Mouse (Mus musculus) hindbrain, postnatal 0 days (tissue): ENCODE results near the gene Lsm2. TPM values are rescaled to one million over a fixed set of nuclear protein-coding genes. Genes with fewer than 3 reads are reported as not detected.

Experiments used
- ATAC-seq: fragments of 200-750 bp; cut with Nextera tagmentation; 2 replicates; pipeline ENCODE4 v1.8.0; 2017; ENCODE audit warnings: mild to moderate bottlenecking, moderate TSS enrichment, moderate library complexity
- DNase-seq: peaks from one replicate; pipeline ENCODE4 v3.0.0-alpha.2; 2015; ENCODE audit warnings: low spot score
- H3K27ac ChIP-seq: fragments of 300-500 bp; sonication (generic); 2 replicates; pipeline ENCODE4 v1.5.1; 2014; ENCODE audit warnings: mild to moderate bottlenecking
- H3K27me3 ChIP-seq: fragments of 300-500 bp; sonication (generic); 2 replicates; pipeline ENCODE4 v1.6.1; 2014; ENCODE audit warnings: low read length, mixed read lengths; ENCODE audit not compliant: insufficient read depth
- H3K36me3 ChIP-seq: fragments of 300-500 bp; sonication (generic); 2 replicates; pipeline ENCODE4 v1.6.1; 2014; ENCODE audit warnings: low read length, mixed read lengths; ENCODE audit not compliant: insufficient read depth
- H3K4me1 ChIP-seq: fragments of 300-500 bp; sonication (generic); 2 replicates; pipeline ENCODE4 v1.6.1; 2014; ENCODE audit warnings: antibody characterized with exemption, low read length, mixed read lengths; ENCODE audit not compliant: insufficient read depth
- H3K4me2 ChIP-seq: fragments of 300-500 bp; sonication (generic); 2 replicates; pipeline ENCODE4 v1.6.1; 2014; ENCODE audit warnings: low read depth, mild to moderate bottlenecking, low read length, moderate library complexity, mixed read lengths
- H3K4me3 ChIP-seq: fragments of 300-500 bp; sonication (generic); 2 replicates; pipeline ENCODE4 v1.5.1; 2014; ENCODE audit warnings: low read length
- H3K9ac ChIP-seq: fragments of 300-500 bp; sonication (generic); replicated peaks from 2 replicates; pipeline ENCODE4 v1.6.1; 2014; ENCODE audit warnings: mild to moderate bottlenecking, low read length, moderate library complexity, mixed read lengths
- H3K9me3 ChIP-seq: fragments of 300-500 bp; sonication (generic); 2 replicates; pipeline ENCODE4 v1.6.1; 2016; ENCODE audit warnings: low read length, mixed read lengths
- CTCF ChIP-seq: IDR thresholded peaks from 2 replicates; pipeline ENCODE4 v1.5.1; 2016; ENCODE audit warnings: antibody characterized with exemption, control low read depth, low read depth
- WGBS: fragments of 180-500 bp; shearing (Covaris S2); extraction: QIAGEN DNeasy Blood & Tissue Kit; methylation state at CpG from one replicate; pipeline ENCODE4 v1.1.7; 2014; 5-methylcytosine and 5-hydroxymethylcytosine counted together
- polyA plus RNA-seq: library from polyadenylated mRNA; unstranded; fragments of >200 nt; fragmentation: Nextera tagmentation; extraction: Ambion mirVana; gene quantifications from 2 replicates; pipeline ENCODE4 v1.2.1, GENCODE M21; 2015
- total RNA-seq: library from RNA; depleted of rRNA; stranded (reverse); fragments of >200 nt; gene quantifications from 2 replicates; pipeline ENCODE4 v1.2.3, GENCODE M21; 2014

Lsm2 gene
- total and polyA plus RNA-seq, 2 experiments from 2014 or later: 35.5 to 106 TPM

DNA sequence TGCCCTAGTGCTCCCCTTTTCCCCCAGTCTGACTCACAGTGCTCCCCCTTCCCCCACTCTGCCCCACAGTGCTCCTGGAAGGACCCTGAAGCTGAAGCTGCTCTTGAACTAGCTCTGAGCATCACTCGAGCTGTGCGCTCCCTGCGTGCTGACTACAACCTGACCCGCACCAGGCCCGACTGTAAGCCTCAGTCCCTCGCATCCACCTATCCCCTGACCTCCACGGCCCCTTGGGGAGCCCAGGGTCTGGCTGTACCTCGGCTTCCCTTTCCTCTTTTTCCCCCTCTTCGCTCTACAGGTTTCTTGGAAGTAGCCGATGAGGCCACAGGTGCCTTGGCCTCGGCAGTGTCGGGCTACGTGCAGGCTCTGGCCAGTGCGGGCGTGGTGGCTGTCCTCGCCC is 33.6 kb downstream of the Lsm2 start:
- no peaks in the 10 kb centered on the region for H3K27me3 ChIP-seq
- H3K27ac ChIP-seq: no peak overlapping the region
- H3K9me3 ChIP-seq: no peaks in the 10 kb centered on the region
- H3K4me1 ChIP-seq: no peaks in the 10 kb centered on the region
- WGBS: 93% methylated on average over 16 of the region's 16 CpGs
- H3K36me3 ChIP-seq: peaks cover 53% of the 10 kb centered on the region
- TF ChIP-seq CTCF: no peak
- no peak for DNase-seq
- H3K4me3 ChIP-seq: no peak overlapping the region
- ATAC-seq: no peak
- H3K9ac ChIP-seq: no peak overlapping the region
- H3K4me2 ChIP-seq: no peak overlapping the region

DNA sequence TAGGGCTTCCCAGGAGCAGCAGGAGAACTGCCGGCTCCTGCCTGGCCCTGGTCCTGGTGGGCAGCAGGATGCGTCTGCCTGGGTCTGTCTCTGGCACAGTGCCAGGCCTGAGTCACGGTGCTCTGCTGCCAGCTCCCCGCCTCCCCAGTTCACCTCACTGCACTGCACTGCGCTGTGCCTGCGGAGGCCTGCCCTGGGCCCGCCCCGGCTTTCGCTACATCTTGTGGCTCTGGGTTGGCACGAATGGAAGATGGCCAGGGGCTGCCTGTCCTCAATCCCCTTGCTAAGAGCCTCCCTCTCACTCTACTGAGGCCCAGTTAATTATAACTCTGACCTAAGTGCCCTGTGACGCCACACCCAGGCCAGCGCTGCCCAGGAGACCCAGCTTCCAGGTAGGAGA is 34.7 kb downstream of the Lsm2 start, which contains the start of gene Vwa7:
TSS of gene Vwa7 (plus strand) at position 204 of the 400 bp plus-strand sequence.
- peak; percentile 59 for ATAC-seq
- Histone ChIP-seq H3K4me2 (no peak within 1 kb of the TSS), H3K36me3 (peaks cover 43% of the 10 kb centered on the region), H3K9me3 (no peaks in the 10 kb centered on the region), H3K9ac (no peak within 1 kb of the TSS), H3K27ac (no peak within 1 kb of the TSS), H3K27me3 (no peaks in the 10 kb centered on the region), H3K4me1 (peaks cover 1% of the 10 kb centered on the region), H3K4me3 (no peak within 1 kb of the TSS)
- peak; percentile 78 for DNase-seq
- no peak for TF ChIP-seq CTCF
- WGBS: 37% methylated on average over 12 of the region's 12 CpGs

DNA sequence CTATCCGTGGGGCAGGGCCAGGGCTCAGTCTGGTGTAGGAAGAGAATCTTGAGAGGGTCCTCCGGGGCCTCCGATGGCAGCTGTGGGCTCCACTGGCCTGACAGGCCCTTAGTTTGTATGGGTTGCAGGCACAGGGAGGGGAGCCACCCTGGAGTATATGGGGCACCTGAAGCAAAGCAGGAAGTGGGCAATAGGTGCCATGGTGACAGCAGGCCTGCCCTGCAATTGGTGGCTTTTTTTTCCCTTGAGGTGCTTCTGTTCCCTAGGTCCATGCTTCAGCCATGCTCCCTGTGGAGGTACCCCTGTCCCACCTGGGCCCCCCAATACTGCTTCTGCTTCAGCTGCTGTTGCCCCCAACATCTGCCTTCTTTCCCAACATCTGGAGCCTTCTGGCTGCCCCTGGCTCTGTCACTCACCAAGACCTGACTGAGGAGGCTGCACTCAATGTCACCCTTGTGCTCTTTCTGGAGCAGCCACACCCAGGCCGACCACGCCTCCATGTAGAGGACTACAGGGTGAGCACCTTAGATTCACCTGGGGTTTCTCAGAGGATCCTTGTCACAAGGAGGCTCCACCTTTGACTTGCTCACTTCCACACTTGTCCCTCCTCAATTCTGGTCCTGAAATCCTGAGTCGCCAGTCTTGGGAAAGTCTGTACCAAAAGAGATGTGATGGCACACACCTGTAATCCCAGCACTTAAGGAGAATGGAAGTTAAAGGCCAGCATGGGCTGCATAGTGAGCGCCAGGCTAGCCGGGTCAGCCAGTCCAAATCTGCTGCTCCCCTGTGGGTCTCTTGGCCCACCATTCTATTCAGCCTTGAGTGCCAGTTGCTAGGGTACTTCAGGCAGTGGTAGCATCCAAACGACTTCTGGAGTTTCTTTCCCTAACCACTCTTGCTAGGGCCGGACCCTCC is 35.4 kb downstream of the Lsm2 start:
- H3K9me3 ChIP-seq: no peaks in the 10 kb centered on the region
- H3K9ac ChIP-seq: no peak overlapping the region
- peaks cover 36% of the 10 kb centered on the region for H3K36me3 ChIP-seq
- no peaks in the 10 kb centered on the region for H3K27me3 ChIP-seq
- H3K4me2 ChIP-seq: no peak overlapping the region
- no peak for TF ChIP-seq CTCF
- no peak overlapping the region for H3K4me3 ChIP-seq
- no peak for ATAC-seq
- peaks cover 6% of the 10 kb centered on the region for H3K4me1 ChIP-seq
- DNase-seq: no peak
- WGBS: 70% methylated on average over 10 of the region's 10 CpGs
- no peak overlapping the region for H3K27ac ChIP-seq

DNA sequence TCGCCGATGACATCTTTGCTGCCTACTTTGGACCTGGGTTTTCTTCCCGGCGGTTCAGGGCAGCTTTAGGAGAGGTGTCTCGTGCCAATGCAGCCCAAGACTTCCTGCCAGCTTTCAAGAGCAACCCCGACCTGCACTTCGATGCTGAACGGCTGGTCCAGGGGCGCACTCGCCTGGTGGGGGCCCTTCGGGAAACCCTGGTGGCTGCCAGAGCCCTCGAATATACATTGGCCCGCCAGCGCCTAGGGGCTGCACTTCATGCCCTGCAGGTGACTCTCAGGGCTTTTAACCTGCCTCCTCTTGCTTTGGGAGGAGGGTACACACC is 36.0 kb downstream of the Lsm2 start:
- peaks cover 6% of the 10 kb centered on the region for H3K4me1 ChIP-seq
- 76% methylated on average over 14 of the region's 14 CpGs for WGBS
- no peak overlapping the region for H3K4me3 ChIP-seq
- H3K9me3 ChIP-seq: no peaks in the 10 kb centered on the region
- ATAC-seq (no peak), DNase-seq (no peak)
- H3K9ac ChIP-seq: no peak overlapping the region
- H3K4me2 ChIP-seq: no peak overlapping the region
- H3K36me3 ChIP-seq: peaks cover 30% of the 10 kb centered on the region
- no peaks in the 10 kb centered on the region for H3K27me3 ChIP-seq
- TF ChIP-seq CTCF: no peak
- H3K27ac ChIP-seq: no peak overlapping the region

DNA sequence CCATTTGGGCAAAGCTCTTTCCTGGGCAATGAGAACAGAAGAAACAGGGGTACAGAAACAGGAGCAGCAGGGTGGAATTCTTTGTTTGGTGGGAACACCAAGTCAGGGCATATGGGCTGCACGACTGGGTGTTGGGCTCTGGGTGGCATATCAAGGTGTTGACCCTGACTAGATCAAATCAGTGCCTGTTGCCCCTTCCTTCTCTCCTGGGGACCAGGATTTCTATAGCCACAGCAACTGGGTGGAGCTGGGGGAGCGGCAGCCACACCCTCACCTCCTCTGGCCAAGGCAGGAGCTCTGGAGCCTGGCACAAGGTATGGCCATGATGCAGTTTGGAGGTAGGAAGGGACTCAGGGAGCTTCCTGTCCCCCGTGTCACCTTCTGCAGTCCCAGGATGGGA is 36.5 kb downstream of the Lsm2 start:
- no peak overlapping the region for H3K9ac ChIP-seq
- 88% methylated on average over 3 of the region's 3 CpGs for WGBS
- no peak for ATAC-seq

DNA sequence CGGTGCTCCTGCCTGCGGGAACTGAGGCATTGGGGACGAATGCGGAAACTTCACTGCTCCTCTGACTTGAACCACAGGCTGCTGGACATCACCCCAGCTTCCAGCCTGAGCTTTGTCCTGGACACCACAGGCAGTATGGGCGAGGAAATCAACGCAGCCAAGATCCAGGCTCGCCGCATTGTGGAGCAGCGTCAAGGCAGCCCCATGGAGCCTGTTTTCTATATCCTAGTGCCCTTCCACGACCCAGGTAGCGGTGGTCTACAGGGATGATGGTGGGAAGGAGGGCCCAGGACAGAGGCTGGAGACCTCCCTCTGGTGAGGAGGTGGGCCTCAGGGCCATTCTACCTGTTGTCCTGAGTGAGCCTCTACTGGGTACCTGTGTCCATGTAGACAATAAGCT is 38.2 kb downstream of the Lsm2 start:
- TF ChIP-seq CTCF: no peak
- H3K4me3 ChIP-seq: no peak overlapping the region
- no peaks in the 10 kb centered on the region for H3K27me3 ChIP-seq
- no peak overlapping the region for H3K27ac ChIP-seq
- DNase-seq: no peak
- H3K9me3 ChIP-seq: no peaks in the 10 kb centered on the region
- H3K36me3 ChIP-seq: peaks cover 12% of the 10 kb centered on the region; the same call in 1 of the 2 replicates
- no peak for ATAC-seq
- no peak overlapping the region for H3K9ac ChIP-seq
- H3K4me2 ChIP-seq: no peak overlapping the region
- peaks cover 6% of the 10 kb centered on the region for H3K4me1 ChIP-seq
- WGBS: 75% methylated on average over 11 of the region's 11 CpGs

More for the DNA sequence above, 36.5 kb downstream of the Lsm2 start:
- TF ChIP-seq CTCF: no peak
- Histone ChIP-seq H3K4me2 (no peak overlapping the region), H3K36me3 (peaks cover 28% of the 10 kb centered on the region), H3K4me3 (no peak overlapping the region), H3K4me1 (peaks cover 6% of the 10 kb centered on the region), H3K9me3 (no peaks in the 10 kb centered on the region), H3K27me3 (no peaks in the 10 kb centered on the region), H3K27ac (no peak overlapping the region)
- DNase-seq: no peak

DNA sequence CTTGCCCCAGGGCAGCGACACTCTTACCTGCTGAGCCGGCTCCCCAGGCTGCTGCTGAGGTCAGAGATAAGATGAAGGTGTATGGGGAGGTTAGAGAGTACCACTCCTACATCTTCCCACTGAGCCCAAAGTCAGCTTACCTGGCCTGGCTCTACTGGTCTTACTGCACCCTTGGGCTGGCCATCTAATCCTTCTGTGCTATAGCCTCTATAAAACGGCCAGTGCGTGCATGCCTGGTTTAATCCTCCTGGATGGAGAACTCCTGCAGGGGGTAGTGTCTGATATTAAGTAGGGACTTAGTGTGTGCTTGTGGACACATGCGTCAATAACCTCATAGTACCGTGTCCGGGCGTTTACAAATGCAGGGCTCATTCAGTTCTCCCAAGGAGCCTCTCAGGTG is 38.9 kb downstream of the Lsm2 start:
- H3K27ac ChIP-seq: no peak overlapping the region
- H3K9ac ChIP-seq: no peak overlapping the region
- H3K4me2 ChIP-seq: no peak overlapping the region
- 84% methylated on average over 8 of the region's 8 CpGs for WGBS
- H3K36me3 ChIP-seq: peaks cover 5% of the 10 kb centered on the region; the same call in 1 of the 2 replicates
- H3K4me3 ChIP-seq: no peak overlapping the region
- H3K27me3 ChIP-seq: no peaks in the 10 kb centered on the region
- no peak for TF ChIP-seq CTCF
- H3K9me3 ChIP-seq: no peaks in the 10 kb centered on the region
- ATAC-seq (no peak), DNase-seq (no peak)
- peaks cover 6% of the 10 kb centered on the region for H3K4me1 ChIP-seq
